Mouse (Mus musculus): ENCODE measurements around the gene Nhlrc3. TPM values are rescaled to one million over a fixed set of nuclear protein-coding genes. Genes with fewer than 3 reads are reported as not detected.

Gene Nhlrc3
- polyA plus RNA-seq, 1 experiment from 2014 or later: 8.4 TPM

GRCm38 (mm10) chr3:53469650-53470049 is 6.5 kb upstream of the Nhlrc3 start:
- Histone ChIP-seq H3K4me1 (peaks cover 23% of the 10 kb centered on the region), H3K27me3 (ENCODE audit: insufficient read depth, poor library complexity, severe bottlenecking) (no peaks in the 10 kb centered on the region), H3K36me3 (peaks cover 55% of the 10 kb centered on the region), H3K27ac (no peak overlapping the region), H3K9me3 (no peaks in the 10 kb centered on the region), H3K4me3 (no peak overlapping the region)
- no peak for DNase-seq (ENCODE audit: low spot score)
- 94% methylated on average over 5 of the region's 5 CpGs for WGBS

GRCm38 (mm10) chr3:53467356-53467755 is 4.2 kb upstream of the Nhlrc3 start:
- H3K27ac ChIP-seq: no peak overlapping the region
- WGBS: 74% methylated on average over 5 of the region's 5 CpGs
- no peak for DNase-seq (ENCODE audit: low spot score)
- peaks cover 32% of the 10 kb centered on the region for H3K36me3 ChIP-seq
- no peak overlapping the region for H3K4me3 ChIP-seq
- H3K27me3 ChIP-seq (ENCODE audit: insufficient read depth, poor library complexity, severe bottlenecking): no peaks in the 10 kb centered on the region
- peaks cover 23% of the 10 kb centered on the region for H3K4me1 ChIP-seq
- no peaks in the 10 kb centered on the region for H3K9me3 ChIP-seq

GRCm38 (mm10) chr3:53466481-53466880 is 3.3 kb upstream of the Nhlrc3 start:
- no peaks in the 10 kb centered on the region for H3K9me3 ChIP-seq
- no peak for DNase-seq (ENCODE audit: low spot score)
- peak overlapping the region; percentile 22; the same call in 1 of the 2 replicates for H3K4me3 ChIP-seq
- H3K27me3 ChIP-seq (ENCODE audit: insufficient read depth, poor library complexity, severe bottlenecking): no peaks in the 10 kb centered on the region
- peaks cover 25% of the 10 kb centered on the region for H3K36me3 ChIP-seq
- WGBS: 73% methylated on average over 9 of the region's 9 CpGs
- H3K27ac ChIP-seq: no peak overlapping the region
- H3K4me1 ChIP-seq: peaks cover 23% of the 10 kb centered on the region

- H3K9me3 ChIP-seq: no peaks in the 10 kb centered on the region
- WGBS: 44% methylated on average over 6 of the region's 6 CpGs
- H3K4me1 ChIP-seq: peaks cover 23% of the 10 kb centered on the region
These were observed 2.2 kb upstream of the Nhlrc3 start for GRCm38 (mm10) chr3:53465330-53465729.

GRCm38 (mm10) chr3:53464146-53464698 is 1.1 kb upstream of the Nhlrc3 start:
- Histone ChIP-seq H3K27me3 (ENCODE audit: insufficient read depth, poor library complexity, severe bottlenecking) (no peaks in the 10 kb centered on the region), H3K36me3 (peaks cover 25% of the 10 kb centered on the region), H3K4me1 (peaks cover 23% of the 10 kb centered on the region)

More at GRCm38 (mm10) chr3:53465330-53465729, 2.2 kb upstream of the Nhlrc3 start:
- Histone ChIP-seq H3K4me3 (peak overlapping the region; percentile 97), H3K36me3 (peaks cover 25% of the 10 kb centered on the region), H3K27me3 (ENCODE audit: insufficient read depth, poor library complexity, severe bottlenecking) (no peaks in the 10 kb centered on the region), H3K27ac (no peak overlapping the region)
- DNase-seq (ENCODE audit: low spot score): no peak

GRCm38 (mm10) chr3:53463765-53464114 is 608 bp upstream of the Nhlrc3 start:
- DNase-seq (ENCODE audit: low spot score): no peak
- no peaks in the 10 kb centered on the region for H3K27me3 ChIP-seq (ENCODE audit: insufficient read depth, poor library complexity, severe bottlenecking)
- peaks cover 19% of the 10 kb centered on the region for H3K4me1 ChIP-seq
- peaks cover 26% of the 10 kb centered on the region for H3K36me3 ChIP-seq
- peak overlapping the region; percentile 96 for H3K27ac ChIP-seq
- under 1% methylated on average over 35 of the region's 35 CpGs for WGBS
- no peaks in the 10 kb centered on the region for H3K9me3 ChIP-seq
- peak overlapping the region; percentile 97 for H3K4me3 ChIP-seq

More at GRCm38 (mm10) chr3:53464146-53464698, 1.1 kb upstream of the Nhlrc3 start:
- Histone ChIP-seq H3K27ac (peak overlapping the region; percentile 96), H3K4me3 (peak overlapping the region; percentile 97), H3K9me3 (no peaks in the 10 kb centered on the region)
- WGBS: under 1% methylated on average over 20 of the region's 20 CpGs
- no peak for DNase-seq (ENCODE audit: low spot score)

- peak overlapping the region; percentile 97 for H3K4me3 ChIP-seq
- WGBS: 8% methylated on average over 9 of the region's 9 CpGs
- H3K9me3 ChIP-seq: no peaks in the 10 kb centered on the region
- peaks cover 19% of the 10 kb centered on the region for H3K4me1 ChIP-seq
- H3K36me3 ChIP-seq: peaks cover 37% of the 10 kb centered on the region
- no peaks in the 10 kb centered on the region for H3K27me3 ChIP-seq (ENCODE audit: insufficient read depth, poor library complexity, severe bottlenecking)
- no peak for DNase-seq (ENCODE audit: low spot score)
- peak overlapping the region; percentile 96 for H3K27ac ChIP-seq
These were observed 459 bp downstream of the Nhlrc3 start for GRCm38 (mm10) chr3:53462701-53463045.

GRCm38 (mm10) chr3:53460106-53460505 is 3.0 kb downstream of the Nhlrc3 start:
- H3K36me3 ChIP-seq: peaks cover 59% of the 10 kb centered on the region
- 65% methylated on average over 9 of the region's 9 CpGs for WGBS
- H3K27me3 ChIP-seq (ENCODE audit: insufficient read depth, poor library complexity, severe bottlenecking): no peaks in the 10 kb centered on the region

GRCm38 (mm10) chr3:53457750-53458149 is 5.4 kb downstream of the Nhlrc3 start:
- Histone ChIP-seq H3K36me3 (peaks cover 82% of the 10 kb centered on the region), H3K27me3 (ENCODE audit: insufficient read depth, poor library complexity, severe bottlenecking) (no peaks in the 10 kb centered on the region), H3K27ac (no peak overlapping the region), H3K9me3 (no peaks in the 10 kb centered on the region), H3K4me3 (no peak overlapping the region), H3K4me1 (no peaks in the 10 kb centered on the region; the same call in 1 of the 2 replicates)
- DNase-seq (ENCODE audit: low spot score): no peak
- WGBS: 69% methylated on average over 5 of the region's 5 CpGs

More at GRCm38 (mm10) chr3:53460106-53460505, 3.0 kb downstream of the Nhlrc3 start:
- Histone ChIP-seq H3K4me3 (no peak overlapping the region), H3K4me1 (peaks cover 3% of the 10 kb centered on the region; the same call in 1 of the 2 replicates), H3K27ac (no peak overlapping the region), H3K9me3 (no peaks in the 10 kb centered on the region)
- DNase-seq (ENCODE audit: low spot score): no peak

GRCm38 (mm10) chr3:53454984-53455383 is 8.1 kb downstream of the Nhlrc3 start:
- H3K27me3 ChIP-seq (ENCODE audit: insufficient read depth, poor library complexity, severe bottlenecking): no peaks in the 10 kb centered on the region
- no peak for DNase-seq (ENCODE audit: low spot score)
- no peaks in the 10 kb centered on the region for H3K9me3 ChIP-seq
- no peak overlapping the region for H3K4me3 ChIP-seq
- WGBS: 73% methylated on average over 7 of the region's 7 CpGs
- H3K4me1 ChIP-seq: no peaks in the 10 kb centered on the region
- peaks cover 97% of the 10 kb centered on the region for H3K36me3 ChIP-seq
- no peak overlapping the region for H3K27ac ChIP-seq

- Histone ChIP-seq H3K4me3 (no peak overlapping the region), H3K27me3 (ENCODE audit: insufficient read depth, poor library complexity, severe bottlenecking) (no peaks in the 10 kb centered on the region), H3K36me3 (peaks cover 92% of the 10 kb centered on the region), H3K9me3 (no peaks in the 10 kb centered on the region), H3K4me1 (no peaks in the 10 kb centered on the region), H3K27ac (no peak overlapping the region)
- 89% methylated on average over 6 of the region's 6 CpGs for WGBS
- no peak for DNase-seq (ENCODE audit: low spot score)
These were observed 8.6 kb downstream of the Nhlrc3 start for GRCm38 (mm10) chr3:53454561-53454960.

GRCm38 (mm10) chr3:53454005-53454404 is 9.1 kb downstream of the Nhlrc3 start:
- Histone ChIP-seq H3K36me3 (peaks cover 88% of the 10 kb centered on the region), H3K4me1 (no peaks in the 10 kb centered on the region), H3K9me3 (no peaks in the 10 kb centered on the region), H3K27me3 (ENCODE audit: insufficient read depth, poor library complexity, severe bottlenecking) (no peaks in the 10 kb centered on the region), H3K4me3 (no peak overlapping the region), H3K27ac (no peak overlapping the region)
- 91% methylated on average over 6 of the region's 6 CpGs for WGBS
- DNase-seq (ENCODE audit: low spot score): no peak

GRCm38 (mm10) chr3:53453346-53453745 is 9.8 kb downstream of the Nhlrc3 start:
- no peaks in the 10 kb centered on the region for H3K27me3 ChIP-seq (ENCODE audit: insufficient read depth, poor library complexity, severe bottlenecking)

GRCm38 (mm10) chr3:53452351-53452750 is 10.8 kb downstream of the Nhlrc3 start:
- peaks cover 72% of the 10 kb centered on the region for H3K36me3 ChIP-seq
- no peak overlapping the region for H3K27ac ChIP-seq
- H3K4me1 ChIP-seq: no peaks in the 10 kb centered on the region
- H3K27me3 ChIP-seq (ENCODE audit: insufficient read depth, poor library complexity, severe bottlenecking): no peaks in the 10 kb centered on the region
- H3K9me3 ChIP-seq: no peaks in the 10 kb centered on the region
- no peak overlapping the region for H3K4me3 ChIP-seq
- no peak for DNase-seq (ENCODE audit: low spot score)
- 90% methylated on average over 10 of the region's 10 CpGs for WGBS

More at GRCm38 (mm10) chr3:53453346-53453745, 9.8 kb downstream of the Nhlrc3 start:
- H3K27ac ChIP-seq: no peak overlapping the region
- DNase-seq (ENCODE audit: low spot score): no peak
- peaks cover 82% of the 10 kb centered on the region for H3K36me3 ChIP-seq
- 89% methylated on average over 7 of the region's 7 CpGs for WGBS
- no peaks in the 10 kb centered on the region for H3K4me1 ChIP-seq
- H3K9me3 ChIP-seq: no peaks in the 10 kb centered on the region
- no peak overlapping the region for H3K4me3 ChIP-seq

Measured in heart, embryonic 10.5 days (tissue).